Mouse (Mus musculus) frontal cortex, adult (tissue): Measurements from ENCODE around the gene Ndufb2.
A peak's percentile ranks its signal among the peaks of the same experiment; 100 is the strongest.

Experiments
- ATAC-seq: cut with Nextera tagmentation; 2 replicates; pipeline ENCODE4 v1.9.2; 2017; ENCODE audit warnings: mild to moderate bottlenecking, moderate library complexity, mixed read lengths; ENCODE audit not compliant: low TSS enrichment

Gene Ndufb2

GRCm38 (mm10) chr6:39580558-39580957 lies 11.8 kb upstream of the Ndufb2 start:
- no peak for ATAC-seq

- no peak for ATAC-seq
Measured at GRCm38 (mm10) chr6:39581087-39581784, 11.1 kb upstream of the Ndufb2 start.

- no peak for ATAC-seq
Measured at GRCm38 (mm10) chr6:39585517-39585916, 6.9 kb upstream of the Ndufb2 start, which contains the start of gene Gm42420. Gm42420 (plus strand) TSS chr6:39585753.

GRCm38 (mm10) chr6:39591481-39591880 lies 893 bp upstream of the Ndufb2 start:
- no peak for ATAC-seq

- ATAC-seq, result no peak
Measured at GRCm38 (mm10) chr6:39600851-39601250, 8.5 kb downstream of the Ndufb2 start.

GRCm38 (mm10) chr6:39601828-39602227 lies 9.5 kb downstream of the Ndufb2 start:
- no peak for ATAC-seq

- peak; percentile 56 for ATAC-seq
Measured at GRCm38 (mm10) chr6:39604565-39604964, 12.2 kb downstream of the Ndufb2 start.

GRCm38 (mm10) chr6:39606056-39606455 lies 13.7 kb downstream of the Ndufb2 start:
- ATAC-seq, result no peak

- no peak for ATAC-seq
Measured at GRCm38 (mm10) chr6:39606862-39607261, 14.5 kb downstream of the Ndufb2 start.

- no peak for ATAC-seq
Measured at GRCm38 (mm10) chr6:39607365-39607764, 15.0 kb downstream of the Ndufb2 start.

GRCm38 (mm10) chr6:39610207-39610606 lies 17.8 kb downstream of the Ndufb2 start:
- ATAC-seq, result no peak

- ATAC-seq, result no peak
Measured at GRCm38 (mm10) chr6:39611296-39611695, 18.9 kb downstream of the Ndufb2 start.
